9 mouse cellular contexts compared by ENCODE assay signal in the genomic region with DNA sequence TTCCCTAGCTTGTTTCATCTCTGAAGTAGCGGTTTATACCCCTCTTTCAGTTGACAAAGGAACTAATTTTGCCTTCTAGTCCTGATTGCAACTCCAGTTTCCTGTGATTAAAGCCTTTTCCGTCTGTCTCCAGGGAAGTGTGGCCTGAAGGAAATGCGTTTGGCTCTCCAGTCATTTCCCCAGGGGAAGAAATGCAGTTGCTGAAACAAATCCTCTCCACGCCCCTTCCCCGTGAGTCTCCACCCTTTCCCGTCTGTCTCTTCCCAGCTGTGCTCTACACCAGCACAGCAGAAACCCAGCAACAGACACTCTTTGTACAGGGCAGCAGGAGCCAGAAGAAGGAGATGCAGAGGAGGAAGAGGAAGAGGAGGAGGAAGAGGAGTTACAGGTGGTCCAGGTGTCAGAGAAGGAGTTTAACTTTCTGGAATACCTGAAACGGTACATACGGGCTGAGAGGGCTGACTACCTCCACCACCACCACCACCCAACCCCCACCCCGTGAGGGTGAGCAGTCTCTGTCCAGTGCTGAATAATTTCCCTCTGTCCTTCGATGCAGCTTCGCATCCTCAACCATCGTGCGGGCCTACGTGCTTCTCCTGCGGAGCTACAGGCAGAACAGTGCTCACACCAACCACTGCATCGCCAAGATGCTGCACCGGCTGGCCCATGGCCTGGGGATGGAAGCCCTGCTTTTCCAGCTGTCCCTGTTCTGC. TPM values are rescaled to one million over a fixed set of nuclear protein-coding genes. Genes with fewer than 3 reads are reported as not detected.
A peak's percentile ranks its signal among the peaks of the same experiment; 100 is the strongest.
DNase-seq lines count a peak whose midpoint lies in the region; ATAC-seq and TF ChIP-seq lines count a peak whose summit lies in the region.
"Had no signal": no experiment of that assay in that cellular context is flagged by ENCODE, and none has a peak within 500 bp of the region (broad histone marks: within the 10 kb centered on the region; RNA-seq: fewer than 3 reads in every experiment).

No protein-coding gene starts in this region.

- peak overlapping the region; percentile 38 for H3K4me2 ChIP-seq in lung, embryonic 14.5 days

- intact Hi-C loops in heart, postnatal 36 days (cut with DNase I) = no loop called here

- TF ChIP-seq CTCF in lung, embryonic 14.5 days (IDR thresholded peaks at IDR 0.05; ENCODE audit: low read depth) = no peak

- no peaks in the 10 kb centered on the region for H3K9me3 ChIP-seq in lung, embryonic 14.5 days (ENCODE audit: low read depth, low read length)

- H3K4me3 ChIP-seq in brown adipose tissue, adult 24 weeks (ENCODE audit: insufficient read depth, low read depth, low read length) = peak overlapping the region; percentile 71
- H3K4me3 ChIP-seq in lung, embryonic 14.5 days (ENCODE audit: low read depth, low read length) = no peak overlapping the region

- H3K36me3 ChIP-seq in lung, embryonic 14.5 days (ENCODE audit: insufficient read depth) = peaks cover 99% of the 10 kb centered on the region

- ATAC-seq in lung, embryonic 14.5 days (ENCODE audit: insufficient read depth) = no peak

- peaks cover 24% of the 10 kb centered on the region for H3K4me1 ChIP-seq in brown adipose tissue, adult 24 weeks (ENCODE audit: control insufficient read depth, insufficient read depth, insufficient read length, low read length)
- no peaks in the 10 kb centered on the region for H3K4me1 ChIP-seq in lung, embryonic 14.5 days (ENCODE audit: insufficient read depth)

- no peaks in the 10 kb centered on the region for H3K27me3 ChIP-seq in lung, embryonic 14.5 days (ENCODE audit: insufficient read depth, low read length)

- WGBS in lung, embryonic 14.5 days = 78% methylated on average over 17 of the region's 17 CpGs

- no peak overlapping the region for H3K9ac ChIP-seq in lung, embryonic 14.5 days

- peak overlapping the region; percentile 96 for H3K27ac ChIP-seq in brown adipose tissue, adult 24 weeks (replicated peaks; ENCODE audit: low read depth, low read length)
- H3K27ac ChIP-seq in lung, embryonic 14.5 days (ENCODE audit: low read depth) = peak overlapping the region; percentile 71; the same call in 1 of the 2 replicates

- peak; percentile 67 for DNase-seq in adrenal gland, postnatal 10 days
- no peak for DNase-seq in adrenal gland, adult 18-20 months (ENCODE audit: low spot score in 2 of 2)
- peak; percentile 61 to 65 for DNase-seq in heart, postnatal 36 days
- DNase-seq in lung, embryonic 14.5 days = peak; percentile 65
- no peak for DNase-seq in T-cell, adult 2 months (ENCODE audit: low spot score)
- no peak for DNase-seq in layer of hippocampus, postnatal 10 days (ENCODE audit: low spot score in 2 of 2)
- DNase-seq in right cerebral cortex, postnatal 14 days = no peak

RNA-seq across cellular contexts. Expression of gene Apon, which starts 6.7 kb away (rescaled TPM):
- total RNA-seq in adrenal gland, postnatal 10 days (2021) = 10 to 100 TPM in 1 of 2 experiments, 1 to 10 TPM in 1; 7.4 to 17.5 TPM
- total RNA-seq in adrenal gland, adult 18-20 months (2021) = not detected
- not detected in 2 replicates for polyA plus RNA-seq in brown adipose tissue, adult 24 weeks (2012; ENCODE audit: insufficient read depth, insufficient read length, missing spikeins)
- total RNA-seq in heart, postnatal 36 days (2021) = under 1 TPM in 1 of 2 experiments, not detected in 1; 0.19 TPM
- 0.18 and 0.67 TPM in 2 replicates for polyA plus RNA-seq in lung, embryonic 14.5 days (2014; fragmentation: Nextera tagmentation; extraction: Ambion mirVana)
- not detected for total RNA-seq in layer of hippocampus, postnatal 10 days (2021)

RNA-seq across cellular contexts. Expression of gene Timeless, which starts 15.3 kb away (rescaled TPM):
- total RNA-seq in adrenal gland, postnatal 10 days (2021) = 10 to 100 TPM; 16.4 to 21.9 TPM
- total RNA-seq in adrenal gland, adult 18-20 months (2021) = 1 to 10 TPM; 3.9 to 5.4 TPM
- 3.6 and 5.3 TPM in 2 replicates for polyA plus RNA-seq in brown adipose tissue, adult 24 weeks (2012; ENCODE audit: insufficient read depth, insufficient read length, missing spikeins)
- total RNA-seq in heart, postnatal 36 days (2021) = 10 to 100 TPM in 1 of 2 experiments, 1 to 10 TPM in 1; 8.9 to 12.2 TPM
- polyA plus RNA-seq in lung, embryonic 14.5 days (2014; fragmentation: Nextera tagmentation; extraction: Ambion mirVana) = 70.2 and 71.5 TPM in 2 replicates
- total RNA-seq in layer of hippocampus, postnatal 10 days (2021) = 10 to 100 TPM in 1 of 2 experiments, 1 to 10 TPM in 1; 7.8 to 10.1 TPM

RNA-seq across cellular contexts. Expression of gene Apof, which starts 21.3 kb away (rescaled TPM):
- 100 to 1,000 TPM in 1 of 2 experiments, 10 to 100 TPM in 1; 78.0 to 183 TPM for total RNA-seq in adrenal gland, postnatal 10 days (2021)
- total RNA-seq in adrenal gland, adult 18-20 months (2021) = 10 to 100 TPM in 1 of 2 experiments, under 1 TPM in 1; 0.64 to 10.7 TPM
- not detected in 2 replicates for polyA plus RNA-seq in brown adipose tissue, adult 24 weeks (2012; ENCODE audit: insufficient read depth, insufficient read length, missing spikeins)
- total RNA-seq in heart, postnatal 36 days (2021) = not detected
- polyA plus RNA-seq in lung, embryonic 14.5 days (2014; fragmentation: Nextera tagmentation; extraction: Ambion mirVana) = not detected in 2 replicates
- total RNA-seq in layer of hippocampus, postnatal 10 days (2021) = not detected

RNA-seq across cellular contexts. Expression of gene Mip, which starts 21.5 kb away (rescaled TPM):
- total RNA-seq in adrenal gland, postnatal 10 days (2021) = not detected
- not detected for total RNA-seq in adrenal gland, adult 18-20 months (2021)
- not detected in 2 replicates for polyA plus RNA-seq in brown adipose tissue, adult 24 weeks (2012; ENCODE audit: insufficient read depth, insufficient read length, missing spikeins)
- not detected for total RNA-seq in heart, postnatal 36 days (2021)
- polyA plus RNA-seq in lung, embryonic 14.5 days (2014; fragmentation: Nextera tagmentation; extraction: Ambion mirVana) = not detected in 2 replicates
- not detected for total RNA-seq in layer of hippocampus, postnatal 10 days (2021)
- polyA plus RNA-seq: large intestine, adult 2 months had no signal

RNA-seq across cellular contexts. Expression of gene Stat2, which starts 23.2 kb away (rescaled TPM):
- 10 to 100 TPM; 17.4 to 27.5 TPM for total RNA-seq in adrenal gland, postnatal 10 days (2021)
- total RNA-seq in adrenal gland, adult 18-20 months (2021) = 10 to 100 TPM; 25.8 to 33.0 TPM
- polyA plus RNA-seq in brown adipose tissue, adult 24 weeks (2012; ENCODE audit: insufficient read depth, insufficient read length, missing spikeins) = 5.4 and 5.5 TPM in 2 replicates
- total RNA-seq in heart, postnatal 36 days (2021) = 10 to 100 TPM in 1 of 2 experiments, 1 to 10 TPM in 1; 8.4 to 15.4 TPM
- 13.1 and 13.8 TPM in 2 replicates for polyA plus RNA-seq in lung, embryonic 14.5 days (2014; fragmentation: Nextera tagmentation; extraction: Ambion mirVana)
- 10 to 100 TPM; 25.6 to 29.3 TPM for total RNA-seq in layer of hippocampus, postnatal 10 days (2021)

Comparison
In these comparisons a context has a peak if more than half of its experiments do, and no peak if none do; other contexts are left out.
1. DNase-seq: peak in adrenal gland, postnatal 10 days (single experiment), heart, postnatal 36 days (2 of 2) and lung, embryonic 14.5 days (single experiment); none in adrenal gland, adult 18-20 months (0 of 2), T-cell, adult 2 months (single experiment), layer of hippocampus, postnatal 10 days (0 of 2) and right cerebral cortex, postnatal 14 days (single experiment).
2. RNA of gene Apon, which starts 6.7 kb away (total RNA-seq): 7.4 to 17.5 TPM in adrenal gland, postnatal 10 days; 0.19 TPM in heart, postnatal 36 days, not detected in layer of hippocampus, postnatal 10 days and not detected in adrenal gland, adult 18-20 months; every median in the first group is over 4 times any median in the second.
3. RNA of gene Apof, which starts 21.3 kb away (total RNA-seq): 78.0 to 183 TPM in adrenal gland, postnatal 10 days; 0.64 to 10.7 TPM in adrenal gland, adult 18-20 months, not detected in layer of hippocampus, postnatal 10 days and not detected in heart, postnatal 36 days; every median in the first group is over 4 times any median in the second.